Mouse (Mus musculus) small intestine, adult 2 months (tissue): ENCODE measurements around the gene Hspa4.

Source experiments
- CTCF ChIP-seq: fragments of 200-500 bp; IDR thresholded peaks from 2 replicates; pipeline ENCODE4 v1.5.1; 2012; ENCODE audit warnings: low read depth, mild to moderate bottlenecking, control low read depth, inconsistent platforms, low read length, moderate library complexity, mixed read lengths; ENCODE audit not compliant: insufficient replicate concordance, insufficient read length; ENCODE audit errors: extremely low read depth
- POLR2A ChIP-seq: fragments of 200-500 bp; IDR thresholded peaks from 2 replicates; pipeline ENCODE4 v1.6.1; 2012; ENCODE audit warnings: low read depth, mild to moderate bottlenecking, control low read depth, inconsistent platforms, low read length, moderate library complexity

DNA sequence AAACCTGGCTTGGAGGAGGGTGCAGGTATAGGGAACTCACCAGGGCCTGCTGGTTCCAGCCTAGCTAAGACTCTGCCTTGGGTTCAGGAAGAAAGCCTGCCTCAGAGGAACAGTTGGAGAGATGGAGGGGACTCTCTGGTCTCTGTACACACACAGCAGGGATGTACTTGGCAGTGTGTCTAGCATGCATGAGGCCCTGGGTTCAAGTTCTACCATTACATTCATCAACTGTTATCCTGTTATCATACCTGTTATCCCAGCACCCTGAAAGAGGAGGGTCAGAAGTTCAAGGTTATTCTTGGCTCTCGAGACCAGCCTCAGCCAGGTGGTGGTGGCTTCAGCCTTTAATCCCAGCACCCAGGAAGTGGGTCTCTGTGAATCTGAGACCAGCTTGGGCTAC, 36.7 kb upstream of the Hspa4 start:
- no peak for TF ChIP-seq POLR2A
- no peak for TF ChIP-seq CTCF
